Mouse (Mus musculus): Measurements from ENCODE around the gene Slain2.

- TF ChIP-seq CTCF (IDR thresholded peaks at IDR 0.05; ENCODE audit: low read depth) (peak; percentile 77), EP300 (IDR thresholded peaks at IDR 0.05; ENCODE audit: low read depth) (no peak)
These were observed 70.0 kb downstream of the Slain2 start for GRCm38 (mm10) chr5:72984091-72984490.
